Mouse (Mus musculus): ENCODE results near the gene Slc2a3. TPM values are rescaled to one million over a fixed set of nuclear protein-coding genes. Genes with fewer than 3 reads are reported as not detected.
A peak's percentile ranks its signal among the peaks of the same experiment; 100 is the strongest.

The Slc2a3 gene
- total RNA-seq, 2 experiments from 2014 or later, result 104 to 109 TPM

GRCm38 (mm10) chr6:122766145-122766968, 35.1 kb downstream of the Slc2a3 start:
- Histone ChIP-seq H3K4me3 (no peak overlapping the region), H3K27ac (no peak overlapping the region)
- 0 out of 2 replicates have a peak, but pooled peaks have one; percentile 2 for TF ChIP-seq CTCF (conservative IDR thresholded peaks at IDR 0.05)
- no peak for DNase-seq (ENCODE audit: low spot score in 2 of 2)

DNA sequence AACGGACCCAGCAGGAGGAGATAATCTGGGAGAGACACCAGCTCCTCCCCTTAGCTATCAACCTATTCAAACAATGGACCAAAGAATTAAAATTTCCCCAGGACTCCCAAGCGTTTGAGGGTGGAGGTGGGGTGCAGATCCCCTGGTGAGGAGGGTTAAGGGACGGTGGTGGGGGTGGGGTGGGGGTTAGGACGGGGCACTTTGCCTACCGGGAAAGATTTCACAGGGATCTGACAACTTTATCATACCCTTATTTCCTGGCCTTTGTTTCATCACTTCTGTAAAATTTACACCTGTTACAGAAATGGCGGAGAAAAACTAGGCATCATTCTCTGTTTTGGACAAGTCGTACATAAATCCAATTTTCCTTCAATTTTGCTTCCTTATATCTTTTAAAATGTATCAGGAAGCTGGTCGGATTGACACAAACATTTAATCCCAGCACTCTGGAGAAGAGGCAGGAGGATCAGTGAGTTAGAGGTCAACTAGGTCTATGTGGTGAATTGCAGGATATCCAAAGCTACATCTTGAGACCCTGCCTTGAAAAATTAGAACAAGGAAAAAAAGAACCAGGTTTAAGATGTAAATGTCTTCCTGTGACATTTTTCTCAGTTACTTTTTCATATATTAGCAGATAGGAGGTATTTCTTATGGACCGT, 36.0 kb downstream of the Slc2a3 start:
- no peak for TF ChIP-seq CTCF (conservative IDR thresholded peaks at IDR 0.05)
- H3K27ac ChIP-seq, result peak overlapping the region; percentile 96
- DNase-seq (ENCODE audit: low spot score in 2 of 2), result no peak
- H3K4me3 ChIP-seq, result peak overlapping the region; percentile 64

DNA sequence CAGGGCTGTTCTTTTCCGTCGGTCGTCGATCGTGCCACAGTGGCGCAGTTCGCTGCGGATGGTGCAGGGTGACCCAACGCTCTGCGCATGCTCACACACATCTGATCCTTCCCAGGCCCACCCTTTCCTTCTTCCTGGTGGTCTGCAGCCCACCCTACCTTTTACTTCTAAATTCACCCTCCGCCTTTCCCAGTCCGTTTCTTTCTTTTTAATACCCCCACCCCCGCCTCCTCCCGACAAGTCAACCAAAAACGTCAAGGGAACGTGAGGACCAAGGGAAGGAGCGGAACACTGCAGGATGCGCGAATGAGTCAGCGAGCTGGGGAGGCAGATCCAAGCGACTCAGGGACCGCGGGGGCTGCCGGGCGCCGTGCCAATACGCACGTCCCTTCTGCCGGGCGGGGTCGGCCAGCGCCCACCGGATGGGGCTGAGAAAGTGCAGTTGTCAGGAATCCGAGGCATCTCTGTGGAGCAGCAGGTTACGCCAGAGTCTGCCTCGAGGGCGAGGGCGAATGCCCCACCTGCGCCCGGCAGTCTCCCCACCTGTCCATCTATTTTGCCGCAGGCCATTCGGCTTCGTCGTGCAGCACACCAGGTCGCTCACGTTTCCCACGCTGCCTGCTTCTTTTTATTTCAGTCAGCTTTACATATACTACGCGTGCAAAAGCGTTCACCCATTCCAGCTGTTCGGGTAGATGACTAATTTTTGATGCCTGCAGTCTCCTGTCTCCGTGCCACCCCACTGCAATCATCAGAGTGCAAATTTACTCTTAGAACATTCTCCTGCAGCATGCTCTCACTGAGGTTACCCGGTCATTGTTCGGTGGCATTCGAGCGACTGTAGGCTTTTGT, 36.8 kb downstream of the Slc2a3 start:
- Histone ChIP-seq H3K4me3 (peak overlapping the region; percentile 64), H3K27ac (peak overlapping the region; percentile 96)
- TF ChIP-seq CTCF (conservative IDR thresholded peaks at IDR 0.05), result no peak
- peak; percentile 66 to 75 for DNase-seq (ENCODE audit: low spot score in 2 of 2)

DNA sequence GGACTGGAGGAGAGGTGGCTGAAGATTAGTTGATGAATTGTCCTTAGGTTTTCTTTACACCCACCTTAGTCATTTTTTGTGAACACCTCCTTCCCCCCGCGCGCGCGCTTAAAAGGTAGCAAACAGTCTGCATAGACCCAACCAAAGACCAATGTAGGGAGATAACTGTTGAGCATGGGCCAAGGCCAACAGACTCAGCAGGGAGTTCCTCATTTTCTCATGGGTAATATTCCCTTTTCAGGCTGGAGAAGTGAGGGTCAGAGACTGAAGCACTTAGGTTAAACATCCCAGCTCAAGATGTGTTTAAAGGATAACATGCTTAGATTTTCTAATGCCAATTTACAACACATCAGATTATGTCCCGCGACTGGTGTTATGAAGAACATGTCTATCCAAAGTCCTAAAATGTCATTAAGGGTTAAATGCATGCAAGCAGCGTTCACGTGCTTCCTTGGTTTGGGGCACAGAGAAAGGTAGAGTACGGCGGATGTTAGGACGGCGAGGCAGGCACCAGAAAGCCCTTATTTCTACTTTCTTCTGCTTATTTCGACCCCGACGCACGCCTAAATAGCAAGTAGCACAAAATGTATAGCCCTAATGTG, 37.5 kb downstream of the Slc2a3 start:
- no peak for TF ChIP-seq CTCF (conservative IDR thresholded peaks at IDR 0.05)
- Histone ChIP-seq H3K4me3 (peak overlapping the region; percentile 64), H3K27ac (peak overlapping the region; percentile 96)
- no peak for DNase-seq (ENCODE audit: low spot score in 2 of 2)

GRCm38 (mm10) chr6:122762952-122763700, 38.3 kb downstream of the Slc2a3 start:
- Histone ChIP-seq H3K4me3 (no peak overlapping the region), H3K27ac (no peak overlapping the region)
- DNase-seq (ENCODE audit: low spot score in 2 of 2), result no peak
- TF ChIP-seq CTCF (conservative IDR thresholded peaks at IDR 0.05), result no peak

GRCm38 (mm10) chr6:122762480-122762879, 39.0 kb downstream of the Slc2a3 start:
- DNase-seq (ENCODE audit: low spot score in 2 of 2), result no peak
- H3K27ac ChIP-seq, result no peak overlapping the region
- no peak for TF ChIP-seq CTCF (conservative IDR thresholded peaks at IDR 0.05)
- H3K4me3 ChIP-seq, result no peak overlapping the region

GRCm38 (mm10) chr6:122761901-122762300, 39.5 kb downstream of the Slc2a3 start:
- TF ChIP-seq CTCF (conservative IDR thresholded peaks at IDR 0.05), result no peak

DNA sequence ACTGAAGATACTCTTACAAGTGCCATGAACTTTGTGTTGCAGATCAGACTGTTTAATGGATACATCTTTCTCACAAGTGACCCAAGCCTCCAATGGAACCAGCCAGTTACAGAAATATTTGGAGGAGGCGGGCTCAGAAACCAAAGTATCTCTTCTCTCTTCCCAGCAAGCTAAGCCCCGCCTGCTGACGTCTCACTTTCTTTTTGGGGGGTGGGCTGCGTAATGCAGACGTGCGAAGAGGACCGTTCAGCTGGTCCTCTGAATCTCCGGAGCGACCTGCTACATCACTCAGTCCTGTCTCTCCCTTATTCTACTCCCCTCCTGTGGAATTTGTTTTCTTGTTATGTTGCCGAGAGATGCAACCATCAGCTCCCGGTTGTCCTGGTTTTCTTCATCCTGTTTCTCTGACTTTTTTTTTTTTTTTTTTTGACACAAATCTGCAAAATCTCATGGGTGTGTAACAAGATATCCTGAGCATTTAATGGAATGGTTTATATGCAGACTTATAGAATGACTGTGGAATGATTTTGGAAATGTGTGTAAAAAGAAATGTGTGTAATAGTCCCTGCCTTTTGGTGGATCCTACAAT, 40.3 kb downstream of the Slc2a3 start:
- peak; percentile 88 to 92 for DNase-seq (ENCODE audit: low spot score in 2 of 2)
- H3K4me3 ChIP-seq, result peak overlapping the region; percentile 62
- H3K27ac ChIP-seq, result peak overlapping the region; percentile 93
- TF ChIP-seq CTCF (conservative IDR thresholded peaks at IDR 0.05), result no peak

More at GRCm38 (mm10) chr6:122761901-122762300, 39.5 kb downstream of the Slc2a3 start:
- peak overlapping the region; percentile 93 for H3K27ac ChIP-seq
- no peak for DNase-seq (ENCODE audit: low spot score in 2 of 2)
- peak overlapping the region; percentile 62; the same call in 1 of the 2 replicates for H3K4me3 ChIP-seq

GRCm38 (mm10) chr6:122758732-122759131, 42.7 kb downstream of the Slc2a3 start:
- H3K27ac ChIP-seq, result no peak overlapping the region; the same call in 1 of the 2 replicates
- DNase-seq (ENCODE audit: low spot score in 2 of 2), result no peak
- no peak for TF ChIP-seq CTCF (conservative IDR thresholded peaks at IDR 0.05)
- H3K4me3 ChIP-seq, result no peak overlapping the region

DNA sequence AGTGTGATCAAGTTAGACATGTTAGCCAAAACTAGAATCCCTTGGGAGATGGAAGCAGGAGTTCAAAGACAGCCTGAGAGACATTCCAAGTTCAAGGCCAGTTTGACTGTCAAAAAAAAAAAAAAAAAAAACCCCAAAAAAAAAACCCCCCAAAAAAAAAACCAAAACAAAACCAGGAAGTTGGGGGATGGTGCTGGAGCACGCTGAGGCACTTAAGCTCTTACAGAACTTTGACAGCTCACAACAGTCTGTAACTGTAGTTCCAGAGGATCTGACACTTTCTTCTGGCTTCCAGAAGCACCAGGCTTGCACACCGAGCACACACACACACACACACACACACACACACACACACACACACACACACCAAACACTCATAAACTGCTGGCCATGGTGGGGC, 45.5 kb downstream of the Slc2a3 start:
- no peak for TF ChIP-seq CTCF (conservative IDR thresholded peaks at IDR 0.05)
- DNase-seq (ENCODE audit: low spot score in 2 of 2), result no peak
- Histone ChIP-seq H3K4me3 (no peak overlapping the region), H3K27ac (no peak overlapping the region)

DNA sequence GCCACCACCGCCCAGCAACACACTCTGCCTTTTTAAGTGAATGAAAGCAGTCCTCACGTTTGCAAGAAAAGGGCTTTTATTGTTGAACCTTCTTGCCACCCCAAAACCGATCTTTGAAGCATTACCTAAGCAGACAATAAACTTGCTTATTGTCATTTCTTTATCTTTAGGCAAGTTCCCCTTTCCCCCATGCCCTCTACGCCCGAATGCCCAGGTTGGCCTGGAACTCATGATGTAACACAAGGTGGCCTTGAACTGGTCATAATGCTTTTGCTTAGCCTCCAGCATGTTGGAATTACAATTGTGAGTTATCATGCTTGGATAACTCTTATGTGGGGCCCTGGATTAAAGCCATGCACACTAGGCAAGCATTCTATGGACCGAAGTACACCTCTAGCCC, 50.9 kb downstream of the Slc2a3 start:
- no peak overlapping the region for H3K4me3 ChIP-seq
- no peak for TF ChIP-seq CTCF (conservative IDR thresholded peaks at IDR 0.05)
- DNase-seq (ENCODE audit: low spot score in 2 of 2), result no peak
- H3K27ac ChIP-seq, result no peak overlapping the region
